Mouse (Mus musculus) urinary bladder, postnatal 14 days (tissue): ENCODE results near the gene Papss2.

Experiments
- DNase-seq: peaks from one replicate; pipeline ENCODE4 v3.0.0; 2021; ENCODE audit warnings: low spot score

The Papss2 gene

GRCm38 (mm10) chr19:32599436-32599835 lies 3.8 kb downstream of the Papss2 start:
- no peak for DNase-seq

GRCm38 (mm10) chr19:32601033-32601770 lies 5.6 kb downstream of the Papss2 start:
- no peak for DNase-seq

GRCm38 (mm10) chr19:32603466-32603865 lies 7.9 kb downstream of the Papss2 start:
- DNase-seq, result no peak

GRCm38 (mm10) chr19:32604127-32604526 lies 8.5 kb downstream of the Papss2 start:
- no peak for DNase-seq

- no peak for DNase-seq
Observed at GRCm38 (mm10) chr19:32604563-32605252, 9.1 kb downstream of the Papss2 start.

GRCm38 (mm10) chr19:32606227-32606827 lies 10.7 kb downstream of the Papss2 start:
- no peak for DNase-seq

- DNase-seq, result no peak
Observed at GRCm38 (mm10) chr19:32607036-32607435, 11.4 kb downstream of the Papss2 start.

- DNase-seq, result no peak
Observed at GRCm38 (mm10) chr19:32611386-32612092, 15.9 kb downstream of the Papss2 start.

GRCm38 (mm10) chr19:32614046-32614771 lies 18.6 kb downstream of the Papss2 start:
- DNase-seq, result no peak

GRCm38 (mm10) chr19:32614772-32615099 lies 19.1 kb downstream of the Papss2 start:
- no peak for DNase-seq

GRCm38 (mm10) chr19:32616646-32617045 lies 21.1 kb downstream of the Papss2 start:
- DNase-seq, result no peak

GRCm38 (mm10) chr19:32619739-32620138 lies 24.1 kb downstream of the Papss2 start:
- DNase-seq, result no peak

GRCm38 (mm10) chr19:32620859-32621445 lies 25.4 kb downstream of the Papss2 start:
- no peak for DNase-seq

GRCm38 (mm10) chr19:32622142-32622541 lies 26.6 kb downstream of the Papss2 start:
- no peak for DNase-seq

- DNase-seq, result no peak
Observed at GRCm38 (mm10) chr19:32626768-32627331, 31.3 kb downstream of the Papss2 start.

GRCm38 (mm10) chr19:32627631-32628030 lies 32.0 kb downstream of the Papss2 start:
- DNase-seq, result no peak

GRCm38 (mm10) chr19:32628572-32629132 lies 33.1 kb downstream of the Papss2 start:
- DNase-seq, result no peak

- DNase-seq, result no peak
Observed at GRCm38 (mm10) chr19:32634916-32635315, 39.3 kb downstream of the Papss2 start.

GRCm38 (mm10) chr19:32637357-32638275 lies 42.0 kb downstream of the Papss2 start:
- no peak for DNase-seq
